Mouse (Mus musculus): Measurements from ENCODE around the gene Yif1a.

The Yif1a gene

GRCm38 (mm10) chr19:5083961-5084833 lies 4.1 kb upstream of the Yif1a start:
- in situ Hi-C loops (cut with MboI; ENCODE audit: low sequenced_read_pairs), result no loop called here

- in situ Hi-C loops (cut with MboI; ENCODE audit: low sequenced_read_pairs), result loop anchor here (5.0 kb wide), 1 partner anchor 58 kb away; no protein-coding TSS in a partner anchor
Observed at GRCm38 (mm10) chr19:5084834-5085144, 3.5 kb upstream of the Yif1a start.

- in situ Hi-C loops (cut with MboI; ENCODE audit: low sequenced_read_pairs), result loop anchor here (5.0 kb wide), 1 partner anchor 57 kb away; no protein-coding TSS in a partner anchor
Observed at GRCm38 (mm10) chr19:5085145-5085863, 3.0 kb upstream of the Yif1a start, which contains the start of gene Tmem151a. Gene Tmem151a (minus strand): TSS chr19:5085531.

- in situ Hi-C loops (cut with MboI; ENCODE audit: low sequenced_read_pairs), result loop anchor here (5.0 kb wide), 1 partner anchor 56 kb away; no protein-coding TSS in a partner anchor
Observed at GRCm38 (mm10) chr19:5086533-5086932, 1.8 kb upstream of the Yif1a start.

GRCm38 (mm10) chr19:5089324-5089723 lies 986 bp downstream of the Yif1a start:
- in situ Hi-C loops (cut with MboI; ENCODE audit: low sequenced_read_pairs), result loop anchor here (5.0 kb wide), 1 partner anchor 53 kb away; no protein-coding TSS in a partner anchor

- in situ Hi-C loops (cut with MboI; ENCODE audit: low sequenced_read_pairs), result no loop called here
Observed at GRCm38 (mm10) chr19:5092083-5092482, 3.7 kb downstream of the Yif1a start.

- in situ Hi-C loops (cut with MboI; ENCODE audit: low sequenced_read_pairs), result no loop called here
Observed at GRCm38 (mm10) chr19:5093481-5094242, 5.3 kb downstream of the Yif1a start.

GRCm38 (mm10) chr19:5094243-5094632 lies 5.9 kb downstream of the Yif1a start:
- in situ Hi-C loops (cut with MboI; ENCODE audit: low sequenced_read_pairs), result no loop called here

GRCm38 (mm10) chr19:5094746-5095417 lies 6.5 kb downstream of the Yif1a start:
- in situ Hi-C loops (cut with MboI; ENCODE audit: low sequenced_read_pairs), result no loop called here

- in situ Hi-C loops (cut with MboI; ENCODE audit: low sequenced_read_pairs), result no loop called here
Observed at GRCm38 (mm10) chr19:5095887-5096474, 7.6 kb downstream of the Yif1a start.

- in situ Hi-C loops (cut with MboI; ENCODE audit: low sequenced_read_pairs), result no loop called here
Observed at GRCm38 (mm10) chr19:5097521-5098362, 9.4 kb downstream of the Yif1a start.

GRCm38 (mm10) chr19:5098363-5099143 lies 10.2 kb downstream of the Yif1a start, which contains the start of gene Cnih2:
Gene Cnih2 (minus strand): TSS chr19:5098521.
- in situ Hi-C loops (cut with MboI; ENCODE audit: low sequenced_read_pairs), result no loop called here

- in situ Hi-C loops (cut with MboI; ENCODE audit: low sequenced_read_pairs), result no loop called here
Observed at GRCm38 (mm10) chr19:5106074-5106473, 17.7 kb downstream of the Yif1a start.

GRCm38 (mm10) chr19:5106731-5107191 lies 18.4 kb downstream of the Yif1a start, which contains the start of gene Rab1b:
Gene Rab1b (minus strand): TSS chr19:5107072.
- in situ Hi-C loops (cut with MboI; ENCODE audit: low sequenced_read_pairs), result no loop called here

- in situ Hi-C loops (cut with MboI; ENCODE audit: low sequenced_read_pairs), result no loop called here
Observed at GRCm38 (mm10) chr19:5107556-5108270, 19.4 kb downstream of the Yif1a start.

GRCm38 (mm10) chr19:5108271-5108575 lies 19.9 kb downstream of the Yif1a start:
- in situ Hi-C loops (cut with MboI; ENCODE audit: low sequenced_read_pairs), result no loop called here

- in situ Hi-C loops (cut with MboI; ENCODE audit: low sequenced_read_pairs), result no loop called here
Observed at GRCm38 (mm10) chr19:5108702-5109101, 20.4 kb downstream of the Yif1a start.
